Comparison of ENCODE assay signal across 25 mouse cellular contexts in genomic region chr14:70839126-70839525, GRCm38 (mm10).
"Had no signal": no experiment of that assay in that cellular context is flagged by ENCODE, and none has a peak within 500 bp of the region (broad histone marks: within the 10 kb centered on the region; RNA-seq: fewer than 3 reads in every experiment).

No protein-coding gene starts in this region.

- H3K4me3 ChIP-seq: left cerebral cortex, adult 2 months; limb, embryonic 10.5 days; limb, embryonic 13.5 days; liver, embryonic 12.5 days; liver, embryonic 15.5 days; lung, embryonic 15.5 days; megakaryocyte, embryonic 14.5 days; midbrain, embryonic 10.5 days; midbrain, embryonic 13.5 days; myocyte; neural tube, embryonic 13.5 days; stomach, embryonic 15.5 days had no signal

- H3K36me3 ChIP-seq: limb, embryonic 10.5 days; limb, embryonic 13.5 days; liver, embryonic 12.5 days; liver, embryonic 15.5 days; lung, embryonic 15.5 days; midbrain, embryonic 10.5 days; midbrain, embryonic 13.5 days; neural tube, embryonic 13.5 days; stomach, embryonic 15.5 days had no signal

- H3K4me1 ChIP-seq: limb, embryonic 13.5 days; liver, embryonic 12.5 days; liver, embryonic 15.5 days; lung, embryonic 15.5 days; stomach, embryonic 15.5 days had no signal

- ATAC-seq: intestine, embryonic 16.5 days; liver, embryonic 12.5 days; midbrain, embryonic 13.5 days; midbrain, embryonic 16.5 days had no signal

- H3K9me3 ChIP-seq: limb, embryonic 10.5 days; limb, embryonic 13.5 days; liver, embryonic 12.5 days; liver, embryonic 15.5 days; lung, embryonic 15.5 days; midbrain, embryonic 10.5 days; midbrain, embryonic 13.5 days; neural tube, embryonic 13.5 days; stomach, embryonic 15.5 days had no signal

- DNase-seq: kidney, adult 18-20 months; kidney, adult 9 months; kidney, postnatal 14 days; kidney, postnatal 4 days; liver; lung, adult 18-20 months; lung, postnatal 10 days; lung, postnatal 36 days; retina, postnatal 1 day; spleen, adult 18-20 months; thymus, postnatal 25 days had no signal

- H3K27me3 ChIP-seq: liver, embryonic 12.5 days; liver, embryonic 15.5 days; lung, embryonic 15.5 days; midbrain, embryonic 13.5 days; neural tube, embryonic 13.5 days; stomach, embryonic 15.5 days had no signal

- H3K4me2 ChIP-seq: limb, embryonic 13.5 days; liver, embryonic 12.5 days; liver, embryonic 15.5 days; lung, embryonic 15.5 days; midbrain, embryonic 13.5 days; neural tube, embryonic 13.5 days; stomach, embryonic 15.5 days had no signal

- H3K27ac ChIP-seq: left cerebral cortex, adult 2 months; limb, embryonic 10.5 days; limb, embryonic 13.5 days; liver, embryonic 12.5 days; liver, embryonic 15.5 days; lung, embryonic 15.5 days; midbrain, embryonic 10.5 days; midbrain, embryonic 13.5 days; neural tube, embryonic 13.5 days; stomach, embryonic 15.5 days had no signal

- H3K9ac ChIP-seq: limb, embryonic 13.5 days; liver, embryonic 12.5 days; liver, embryonic 15.5 days; lung, embryonic 15.5 days; midbrain, embryonic 13.5 days; neural tube, embryonic 13.5 days; stomach, embryonic 15.5 days had no signal
